Mouse (Mus musculus) neural tube, embryonic 14.5 days (tissue): ENCODE data around the gene Grb2. TPM values are rescaled to one million over a fixed set of nuclear protein-coding genes. Genes with fewer than 3 reads are reported as not detected.

ENCODE experiments used
- ATAC-seq: fragments of 200-750 bp; cut with Nextera tagmentation; 2 replicates; pipeline ENCODE4 v1.8.0; 2017; ENCODE audit warnings: low read depth, mild to moderate bottlenecking, moderate TSS enrichment, moderate library complexity
- H3K27ac ChIP-seq: fragments of 300-500 bp; sonication (generic); 2 replicates; pipeline ENCODE4 v1.5.1; 2014; ENCODE audit warnings: low read depth, mild to moderate bottlenecking, control low read depth, low read length, moderate library complexity, mixed read lengths
- H3K27me3 ChIP-seq: fragments of 300-500 bp; sonication (generic); 2 replicates; pipeline ENCODE4 v1.6.1; 2014; ENCODE audit warnings: low read length; ENCODE audit not compliant: control insufficient read depth, insufficient read depth
- H3K36me3 ChIP-seq: fragments of 300-500 bp; sonication (generic); 2 replicates; pipeline ENCODE4 v1.6.1; 2014; ENCODE audit warnings: low read length, mixed read lengths; ENCODE audit not compliant: control insufficient read depth, insufficient read depth
- H3K4me1 ChIP-seq: fragments of 300-500 bp; sonication (generic); 2 replicates; pipeline ENCODE4 v1.6.1; 2014; ENCODE audit warnings: low read length; ENCODE audit not compliant: control insufficient read depth, insufficient read depth
- H3K4me2 ChIP-seq: fragments of 300-500 bp; sonication (generic); 2 replicates; pipeline ENCODE4 v1.6.1; 2014; ENCODE audit warnings: mild to moderate bottlenecking, low read depth, low read length, control low read depth
- H3K4me3 ChIP-seq: fragments of 300-500 bp; sonication (generic); 2 replicates; pipeline ENCODE4 v1.5.1; 2014; ENCODE audit warnings: low read depth, low read length, control low read depth, mixed read lengths
- H3K9ac ChIP-seq: fragments of 300-500 bp; sonication (generic); replicated peaks from 2 replicates; pipeline ENCODE4 v1.6.1; 2014; ENCODE audit warnings: low read depth, mild to moderate bottlenecking, control low read depth, low read length, mixed read lengths
- H3K9me3 ChIP-seq: fragments of 300-500 bp; sonication (generic); 2 replicates; pipeline ENCODE4 v1.6.1; 2016; ENCODE audit warnings: low read length; ENCODE audit not compliant: control insufficient read depth
- WGBS: fragments of 180-500 bp; shearing (Covaris S2); extraction: QIAGEN DNeasy Blood & Tissue Kit; methylation state at CpG from one replicate; pipeline ENCODE4 v1.1.7; 2014; 5-methylcytosine and 5-hydroxymethylcytosine counted together
- polyA plus RNA-seq: library from polyadenylated mRNA; unstranded; fragments of >200 nt; fragmentation: Nextera tagmentation; extraction: Ambion mirVana; gene quantifications from 2 replicates; pipeline ENCODE4 v1.2.1, GENCODE M21; 2014

Grb2 gene
- polyA plus RNA-seq, 1 experiment from 2014 or later, result 126 TPM

DNA sequence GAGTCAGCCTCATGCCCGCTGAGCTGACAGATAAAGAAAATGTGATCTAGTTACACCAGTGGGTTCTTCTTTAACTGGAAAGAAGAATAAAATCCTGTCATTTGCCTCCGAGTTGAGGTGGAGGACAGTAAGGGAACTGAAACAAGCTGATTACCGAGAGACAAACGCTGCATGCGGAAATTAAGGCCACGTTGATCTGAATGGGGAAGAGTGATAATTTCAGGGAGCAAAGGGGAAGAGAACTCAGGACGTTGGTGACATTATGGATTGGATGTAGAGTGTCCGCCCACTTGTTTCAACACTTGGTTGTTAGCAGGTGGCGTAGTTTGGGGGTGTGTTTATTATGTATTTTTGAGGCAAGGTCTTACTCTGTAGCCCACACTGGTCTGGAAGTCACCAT lies 34.5 kb upstream of the Grb2 start:
- whole genome bisulfite sequencing, result 88% methylated on average over 9 of the region's 9 CpGs

DNA sequence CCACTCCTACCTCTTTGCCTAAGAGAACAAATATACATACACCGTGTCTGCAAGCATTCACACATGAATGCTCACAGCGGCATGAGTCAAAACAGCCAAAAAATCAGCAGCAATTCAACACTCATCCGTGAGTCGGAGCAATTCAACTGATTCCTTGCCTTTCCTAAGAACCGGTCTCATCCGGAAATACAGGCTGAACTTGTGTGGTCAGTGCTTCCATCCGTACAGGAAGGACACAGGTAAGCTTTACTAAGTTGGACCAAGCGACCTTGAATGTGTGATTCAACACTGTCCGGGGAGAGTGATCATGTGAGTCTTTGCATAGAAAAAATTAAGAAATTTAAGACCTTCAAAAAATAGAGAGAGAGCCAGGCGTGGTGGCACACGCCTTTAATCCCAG lies 32.7 kb upstream of the Grb2 start:
- WGBS, result 89% methylated on average over 11 of the region's 11 CpGs
- Histone ChIP-seq H3K4me2 (no peak overlapping the region), H3K9ac (no peak overlapping the region), H3K27ac (no peak overlapping the region), H3K36me3 (no peaks in the 10 kb centered on the region), H3K9me3 (no peaks in the 10 kb centered on the region), H3K4me3 (no peak overlapping the region), H3K4me1 (no peaks in the 10 kb centered on the region), H3K27me3 (no peaks in the 10 kb centered on the region)
- no peak for ATAC-seq

More for the DNA sequence above, 34.5 kb upstream of the Grb2 start:
- Histone ChIP-seq H3K4me2 (no peak overlapping the region), H3K27me3 (no peaks in the 10 kb centered on the region), H3K9ac (no peak overlapping the region), H3K4me1 (no peaks in the 10 kb centered on the region), H3K36me3 (no peaks in the 10 kb centered on the region), H3K4me3 (no peak overlapping the region), H3K27ac (no peak overlapping the region), H3K9me3 (no peaks in the 10 kb centered on the region)
- ATAC-seq, result no peak

DNA sequence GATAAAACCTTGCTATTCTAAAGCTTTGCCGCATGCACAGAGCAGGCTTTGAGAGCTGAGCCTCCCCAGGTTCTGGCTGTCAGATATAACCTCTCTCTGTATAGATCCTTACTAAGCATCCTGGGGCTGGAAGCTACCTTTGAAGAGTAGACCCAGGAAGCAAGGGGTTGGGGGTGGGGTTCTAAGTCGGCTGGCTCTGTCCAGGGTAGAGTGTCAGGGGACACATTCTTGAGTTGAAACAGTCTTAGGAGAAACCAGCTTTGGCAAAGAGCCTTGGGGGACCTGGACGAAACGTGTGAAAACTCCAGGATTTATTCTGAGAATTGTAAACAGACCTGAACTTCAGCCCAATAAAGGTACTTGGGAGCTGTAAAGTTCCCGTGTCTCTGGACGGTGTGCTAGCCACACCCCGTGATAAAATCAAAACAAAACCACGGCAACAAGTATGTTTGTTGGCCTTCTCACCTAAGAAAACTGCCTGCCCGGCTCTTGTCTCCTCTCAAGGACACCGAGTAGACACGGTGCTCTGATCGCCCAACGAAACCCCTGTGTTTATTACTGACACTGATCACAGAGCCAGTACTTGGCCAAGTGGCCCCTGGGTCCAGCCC lies 30.0 kb upstream of the Grb2 start:
- Histone ChIP-seq H3K4me2 (no peak overlapping the region), H3K9me3 (no peaks in the 10 kb centered on the region), H3K36me3 (no peaks in the 10 kb centered on the region), H3K27ac (no peak overlapping the region), H3K9ac (no peak overlapping the region), H3K4me3 (no peak overlapping the region), H3K27me3 (no peaks in the 10 kb centered on the region), H3K4me1 (no peaks in the 10 kb centered on the region)
- no peak for ATAC-seq
- WGBS, result 43% methylated on average over 13 of the region's 13 CpGs

DNA sequence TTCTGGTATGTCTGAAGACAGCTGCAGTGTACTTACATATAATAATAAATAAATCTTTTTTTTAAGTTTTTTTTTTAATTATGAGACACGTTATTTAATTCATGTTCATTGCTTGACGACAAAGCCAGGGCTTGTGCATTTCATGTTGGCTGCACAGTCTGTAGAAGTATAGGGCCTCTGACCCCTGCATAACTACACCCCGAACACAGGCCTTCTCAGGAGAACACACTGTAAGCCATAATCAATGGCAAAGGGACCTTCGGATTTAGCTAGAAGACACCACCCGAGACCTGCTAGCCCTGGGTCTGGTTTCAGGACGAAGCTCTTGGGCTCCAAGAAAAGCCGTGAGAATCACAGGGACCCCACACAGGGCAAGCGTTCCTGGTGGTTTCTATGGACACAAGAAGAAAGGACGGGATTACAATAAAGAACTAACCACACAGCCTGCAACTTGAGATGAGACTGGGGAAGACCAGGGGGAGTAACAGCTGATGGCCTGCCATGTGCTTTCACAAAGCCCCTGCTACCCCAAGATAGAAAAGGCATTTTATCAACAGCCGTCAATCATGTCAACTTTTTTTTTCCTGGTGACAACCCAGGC lies 29.3 kb upstream of the Grb2 start:
- H3K4me1 ChIP-seq, result no peaks in the 10 kb centered on the region
- H3K9ac ChIP-seq, result no peak overlapping the region
- no peaks in the 10 kb centered on the region for H3K27me3 ChIP-seq
- H3K4me3 ChIP-seq, result no peak overlapping the region
- ATAC-seq, result no peak
- no peaks in the 10 kb centered on the region for H3K36me3 ChIP-seq
- H3K4me2 ChIP-seq, result no peak overlapping the region
- WGBS, result 32% methylated on average over 10 of the region's 10 CpGs
- no peaks in the 10 kb centered on the region for H3K9me3 ChIP-seq
- 0 out of 2 replicates have a peak overlapping the region, but pooled peaks have one; percentile 29 for H3K27ac ChIP-seq

DNA sequence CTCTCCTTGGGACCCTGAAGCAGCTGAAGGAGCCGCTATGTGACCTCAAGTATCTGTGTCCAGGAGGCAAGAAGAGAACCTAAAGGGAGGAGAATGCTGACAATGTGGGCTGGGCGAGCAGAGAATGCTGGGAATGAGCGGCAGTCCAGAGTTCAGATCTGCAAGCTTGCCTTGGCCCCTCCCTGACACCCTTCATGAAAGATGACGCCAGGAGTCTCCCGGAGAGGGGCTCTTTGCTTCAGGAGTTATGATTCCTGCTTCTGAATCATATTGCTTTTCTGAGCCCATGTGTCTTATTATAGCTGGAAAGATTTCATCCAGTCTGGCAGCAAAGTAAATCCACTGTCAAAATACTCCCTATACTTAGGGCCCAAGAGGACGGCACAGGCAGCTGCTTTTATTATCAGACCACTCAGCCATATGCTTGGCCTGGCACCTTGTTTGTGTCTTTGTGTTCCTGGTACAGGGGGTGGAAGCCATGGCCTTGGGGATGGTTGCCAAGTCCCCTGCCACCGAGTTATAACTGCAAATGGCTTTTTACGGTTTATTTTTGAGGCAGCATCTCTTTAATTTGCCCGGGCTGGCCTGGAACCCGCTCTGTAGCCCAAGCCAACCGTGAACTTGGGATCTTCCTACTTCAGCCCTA lies 25.8 kb upstream of the Grb2 start:
- H3K27ac ChIP-seq, result no peak overlapping the region
- H3K27me3 ChIP-seq, result no peaks in the 10 kb centered on the region
- 48% methylated on average over 11 of the region's 11 CpGs for WGBS
- ATAC-seq, result no peak
- no peak overlapping the region for H3K4me3 ChIP-seq
- H3K36me3 ChIP-seq, result no peaks in the 10 kb centered on the region
- no peaks in the 10 kb centered on the region for H3K4me1 ChIP-seq
- H3K4me2 ChIP-seq, result no peak overlapping the region
- H3K9me3 ChIP-seq, result no peaks in the 10 kb centered on the region
- H3K9ac ChIP-seq, result no peak overlapping the region

DNA sequence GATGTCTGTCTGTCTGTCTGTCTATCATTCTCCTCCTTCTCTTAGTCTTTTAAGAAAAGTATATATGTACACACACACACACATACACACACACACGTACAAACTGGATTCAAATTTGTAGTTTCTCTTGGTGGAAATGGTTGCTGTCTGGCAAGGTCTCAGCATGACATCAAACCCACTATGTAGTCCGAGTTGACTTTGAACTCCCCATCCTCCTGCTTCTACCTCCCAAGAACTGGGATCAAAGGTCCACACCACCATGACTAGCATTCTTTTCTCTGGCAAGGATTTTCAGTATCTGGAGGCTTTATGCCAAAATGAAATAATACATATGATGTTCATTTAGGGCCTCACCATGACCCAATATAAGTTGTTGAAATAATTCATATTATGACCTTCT lies 14.8 kb upstream of the Grb2 start:
- no peak for ATAC-seq
- Histone ChIP-seq H3K9ac (no peak overlapping the region), H3K27me3 (no peaks in the 10 kb centered on the region), H3K4me1 (no peaks in the 10 kb centered on the region), H3K4me3 (no peak overlapping the region), H3K4me2 (no peak overlapping the region), H3K9me3 (no peaks in the 10 kb centered on the region), H3K27ac (no peak overlapping the region), H3K36me3 (no peaks in the 10 kb centered on the region)
- WGBS, result 68% methylated on average over 2 of the region's 2 CpGs

DNA sequence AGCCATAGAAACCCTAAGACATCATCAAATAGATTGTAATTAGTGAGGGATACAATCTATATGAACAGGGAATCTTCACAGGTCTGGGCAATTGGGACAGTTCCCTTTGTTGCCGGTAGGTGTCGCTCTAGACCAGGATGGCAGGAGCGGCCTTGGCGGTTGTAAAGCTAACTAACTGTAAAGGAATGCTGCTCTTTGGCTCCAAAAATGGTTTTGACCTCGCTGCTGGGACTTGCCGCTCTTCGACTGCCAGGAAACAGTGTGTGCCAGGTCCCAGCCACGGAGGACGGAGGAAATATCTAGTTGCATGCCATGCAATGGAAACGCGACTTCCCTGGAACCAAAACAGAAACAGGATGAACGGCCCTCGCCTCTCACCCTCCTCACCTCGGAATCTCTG lies 14.2 kb upstream of the Grb2 start:
- Histone ChIP-seq H3K27ac (no peak overlapping the region), H3K4me3 (no peak overlapping the region), H3K4me2 (no peak overlapping the region), H3K9me3 (no peaks in the 10 kb centered on the region), H3K27me3 (no peaks in the 10 kb centered on the region), H3K4me1 (no peaks in the 10 kb centered on the region), H3K36me3 (no peaks in the 10 kb centered on the region), H3K9ac (no peak overlapping the region)
- WGBS, result 19% methylated on average over 14 of the region's 14 CpGs
- ATAC-seq, result no peak

DNA sequence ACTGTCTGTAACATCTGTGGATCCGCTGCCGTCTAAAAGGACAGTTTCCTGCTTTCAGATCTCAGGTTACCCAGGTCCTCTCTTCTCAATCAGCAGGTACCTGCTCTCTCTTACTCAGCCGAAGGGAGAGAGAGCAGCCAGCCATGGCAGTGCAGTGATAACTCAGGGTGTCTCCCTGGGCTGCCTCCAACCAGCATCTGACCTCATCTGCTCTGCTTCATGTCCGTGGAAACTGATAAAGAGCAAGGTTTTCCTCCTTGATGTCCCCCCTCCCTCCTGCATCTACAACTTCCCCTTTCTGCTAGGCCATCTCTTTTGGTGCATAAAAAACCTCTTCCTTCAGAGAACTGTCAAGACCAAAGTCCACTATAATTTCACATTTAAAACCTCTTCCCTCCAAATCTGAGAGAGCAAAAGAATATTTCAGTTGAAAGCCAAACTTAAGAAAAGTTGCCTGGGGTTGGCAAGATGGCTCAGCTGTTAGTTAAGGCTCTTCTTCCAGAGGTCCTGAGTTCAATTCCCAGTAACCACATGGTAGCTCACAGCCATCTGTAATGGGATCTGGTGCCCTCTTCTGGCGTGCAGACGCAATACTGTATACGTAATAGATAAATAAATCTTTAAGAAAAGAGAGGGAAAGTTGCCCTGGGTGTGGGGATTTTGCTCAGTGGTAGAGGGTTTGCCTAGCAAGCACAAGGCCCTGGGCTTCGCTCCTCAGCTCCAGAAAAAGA lies 9.4 kb upstream of the Grb2 start:
- no peak for ATAC-seq
- H3K36me3 ChIP-seq, result no peaks in the 10 kb centered on the region
- no peak overlapping the region for H3K27ac ChIP-seq
- no peaks in the 10 kb centered on the region for H3K27me3 ChIP-seq
- no peak overlapping the region for H3K4me2 ChIP-seq
- H3K9me3 ChIP-seq, result no peaks in the 10 kb centered on the region
- no peaks in the 10 kb centered on the region for H3K4me1 ChIP-seq
- no peak overlapping the region for H3K4me3 ChIP-seq
- WGBS, result 53% methylated on average over 8 of the region's 8 CpGs
- no peak overlapping the region for H3K9ac ChIP-seq
